Mouse (Mus musculus) ovary, postnatal 14 days (tissue): ENCODE data around the gene Acsm1.

Source experiments
- DNase-seq: peaks from one replicate; pipeline ENCODE4 v3.0.0; 2022; ENCODE audit warnings: low spot score

Acsm1 gene

DNA sequence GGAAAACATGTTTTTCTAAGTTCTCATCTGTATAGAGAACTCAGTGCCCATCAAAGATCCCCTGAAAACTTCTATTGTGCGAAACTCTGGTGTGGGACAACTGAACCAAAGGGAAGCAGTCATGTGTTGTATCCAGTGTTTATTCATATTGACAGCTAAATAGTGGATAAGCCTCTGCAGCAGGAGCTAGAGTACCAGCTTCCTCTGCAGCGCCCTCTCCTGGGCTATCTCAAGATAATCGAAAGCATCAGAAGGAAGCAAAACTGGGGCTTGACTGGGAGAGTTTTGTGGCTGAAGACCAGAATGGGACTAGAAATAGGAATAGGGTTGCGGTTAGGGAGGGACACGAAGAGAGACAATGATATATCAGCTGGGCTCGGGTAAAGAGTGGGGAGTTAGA, 64.1 kb downstream of the Acsm1 start:
- no peak for DNase-seq

DNA sequence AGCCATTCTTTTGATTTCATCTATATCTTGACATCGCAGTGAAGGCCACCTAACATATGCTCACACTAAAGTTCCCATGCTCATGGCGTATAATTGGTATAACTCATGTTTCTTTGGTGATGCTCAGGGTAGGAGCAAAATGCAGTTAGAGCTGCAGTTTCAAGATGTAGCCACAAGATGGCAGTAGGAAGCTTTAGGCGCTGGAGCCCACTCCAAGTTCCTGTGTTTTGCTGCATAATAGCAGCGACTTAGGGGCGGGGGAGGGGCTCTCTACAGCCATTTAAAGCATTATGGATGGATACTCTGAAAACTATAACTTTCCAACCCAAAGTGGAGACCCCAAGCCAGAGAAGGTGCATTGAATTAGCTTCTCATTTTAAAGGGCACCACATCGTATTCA, 66.6 kb downstream of the Acsm1 start:
- peak; percentile 13 for DNase-seq

DNA sequence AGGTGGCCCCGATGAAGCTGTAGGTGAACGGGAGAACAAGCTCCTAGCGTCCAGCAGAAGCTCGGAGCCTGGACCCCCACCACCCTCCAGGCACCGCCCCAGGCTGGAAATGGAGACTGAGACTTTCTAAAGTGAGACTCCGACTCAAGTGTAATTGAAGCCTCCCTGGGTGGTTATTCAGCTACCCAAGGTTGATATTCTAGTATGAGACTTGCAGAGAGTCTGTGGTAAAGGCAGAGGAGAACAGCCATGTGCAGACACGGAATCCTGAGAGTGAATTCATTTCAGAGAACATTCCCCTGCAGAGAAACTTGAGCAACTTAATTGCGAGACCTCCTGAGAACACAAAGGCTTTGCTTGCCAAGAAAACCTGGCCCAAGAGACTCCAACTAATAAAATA, 73.3 kb downstream of the Acsm1 start:
- DNase-seq: no peak

DNA sequence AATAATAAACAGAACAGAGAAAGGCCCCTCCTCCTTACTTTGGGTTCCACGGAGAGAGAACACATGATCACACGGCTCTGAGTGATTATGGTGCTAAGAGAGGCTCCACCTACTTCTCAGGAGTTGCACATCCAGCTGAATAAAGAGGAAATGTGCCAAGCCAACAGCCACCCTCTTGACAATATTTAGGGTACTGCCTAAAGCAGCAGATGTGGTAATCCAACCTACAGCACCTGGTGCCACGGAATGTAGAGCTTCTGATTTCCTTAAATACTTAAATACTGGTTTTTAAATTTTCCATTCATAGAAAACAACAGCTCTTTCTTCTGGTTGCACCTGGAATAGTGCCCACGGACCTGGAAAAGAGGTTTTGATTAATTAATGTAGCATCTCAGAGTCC, 75.9 kb downstream of the Acsm1 start:
- no peak for DNase-seq

DNA sequence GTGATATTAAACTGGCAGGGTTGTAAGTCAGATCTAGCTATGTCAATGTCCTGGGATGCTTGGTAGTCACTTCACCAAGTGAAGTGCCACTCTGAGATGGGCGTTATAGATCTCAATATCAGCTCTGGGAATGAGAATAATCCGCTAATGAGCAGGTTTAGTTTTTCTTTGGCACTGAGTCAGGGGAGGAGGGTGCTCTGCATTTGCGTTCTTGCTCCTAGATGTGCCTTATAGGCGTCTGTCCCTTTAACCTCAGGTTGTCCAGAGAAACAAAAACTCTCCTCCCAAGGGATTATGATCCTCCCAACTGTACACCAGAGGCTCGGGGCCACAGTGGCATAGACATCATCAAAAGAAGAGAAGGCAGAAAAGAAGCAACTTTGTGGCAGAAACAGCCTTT, 82.9 kb downstream of the Acsm1 start, which contains the start of gene Acsm4:
TSS of gene Acsm4 (plus strand) at position 301 of the 400 bp plus-strand sequence.
- DNase-seq: no peak

DNA sequence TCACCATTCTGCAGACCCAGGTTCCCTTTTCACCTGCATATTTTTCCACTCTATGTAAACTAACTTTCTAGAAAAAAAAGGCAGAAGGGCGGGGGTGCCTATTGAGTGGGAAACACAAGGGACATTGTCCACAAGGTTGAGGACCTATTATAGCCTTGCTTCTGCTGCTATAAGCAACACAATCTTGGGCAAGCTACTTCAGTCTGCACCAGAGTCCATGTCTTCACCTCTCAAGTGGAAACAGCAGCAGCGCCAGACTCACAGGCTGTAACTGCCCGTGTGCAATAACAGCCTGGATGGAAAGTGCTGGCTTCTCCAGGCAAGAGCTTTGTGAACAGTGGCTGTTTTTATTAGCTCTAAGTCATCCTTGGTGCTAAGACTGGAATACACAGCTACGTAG, 85.5 kb downstream of the Acsm1 start:
- no peak for DNase-seq

DNA sequence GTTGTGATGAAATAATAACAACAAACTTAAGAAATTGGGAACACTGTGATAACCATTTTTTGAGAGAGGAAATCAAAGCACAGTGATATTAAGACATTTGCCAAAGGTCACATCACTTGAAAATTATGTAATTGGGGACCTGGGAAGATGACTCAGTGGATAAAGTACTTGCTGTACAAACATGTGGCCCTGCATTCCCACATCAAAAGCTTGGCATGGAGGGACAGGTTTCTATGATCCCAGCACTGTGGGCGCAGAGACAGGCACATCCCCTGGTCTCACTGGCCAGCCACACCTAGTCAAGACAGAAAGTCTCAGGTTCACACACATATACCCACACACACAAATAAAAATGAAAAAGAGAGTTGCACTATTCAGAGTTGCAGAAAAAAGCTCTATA, 88.1 kb downstream of the Acsm1 start:
- no peak for DNase-seq
